Mouse (Mus musculus) brain, embryonic 14.5 days (tissue): ENCODE measurements around the gene Gm28042.

Source experiments
- CTCF ChIP-seq: fragments of 200-500 bp; IDR thresholded peaks from 2 replicates; pipeline ENCODE4 v1.5.1; 2012; ENCODE audit warnings: inconsistent platforms, mild to moderate bottlenecking, moderate library complexity, borderline replicate concordance; ENCODE audit not compliant: insufficient read depth, insufficient read length; ENCODE audit errors: extremely low read depth
- POLR2A ChIP-seq: fragments of 200-500 bp; IDR thresholded peaks from 2 replicates; pipeline ENCODE4 v1.6.1; 2012; ENCODE audit warnings: mild to moderate bottlenecking, inconsistent platforms, borderline replicate concordance; ENCODE audit not compliant: poor library complexity, insufficient read depth, insufficient read length, severe bottlenecking; ENCODE audit errors: extremely low read depth

DNA sequence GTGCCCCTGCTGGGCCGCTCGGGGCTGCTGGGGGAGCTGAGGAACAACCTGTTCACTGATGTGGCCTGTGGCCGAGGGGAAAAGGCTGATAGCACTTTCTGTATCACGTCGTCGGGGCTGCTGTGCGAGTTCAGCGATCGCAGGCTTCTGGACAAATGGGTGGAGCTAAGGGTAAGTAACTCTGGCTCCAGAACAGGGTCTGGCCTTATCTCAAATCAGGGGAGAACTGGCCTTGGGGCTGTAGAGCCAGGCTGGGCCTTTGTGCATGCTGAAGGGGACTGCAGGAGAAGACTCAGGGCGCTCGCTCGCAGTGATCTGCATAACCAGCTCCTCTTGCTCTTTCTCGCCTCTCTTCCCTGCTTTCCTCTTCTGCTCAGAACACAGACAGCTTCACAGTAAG, 14.4 kb upstream of the Gm28042 start:
- TF ChIP-seq POLR2A (no peak), CTCF (no peak)
